Mouse (Mus musculus) liver, embryonic 16.5 days (tissue): ENCODE results near the gene Omd. TPM values are rescaled to one million over a fixed set of nuclear protein-coding genes. Genes with fewer than 3 reads are reported as not detected.

Experiments
- ATAC-seq: fragments of 200-750 bp; cut with Nextera tagmentation; 2 replicates; pipeline ENCODE4 v1.8.0; 2017; ENCODE audit warnings: low read depth, mild to moderate bottlenecking, moderate number of reproducible peaks, moderate library complexity
- H3K27ac ChIP-seq: fragments of 300-500 bp; sonication (generic); 2 replicates; pipeline ENCODE4 v1.5.1; 2014; ENCODE audit warnings: mild to moderate bottlenecking, low read length
- H3K27me3 ChIP-seq: fragments of 300-500 bp; sonication (generic); 2 replicates; pipeline ENCODE4 v1.6.1; 2014; ENCODE audit warnings: low read depth, low read length, mixed read lengths; ENCODE audit not compliant: control insufficient read depth, insufficient read depth
- H3K36me3 ChIP-seq: fragments of 300-500 bp; sonication (generic); 2 replicates; pipeline ENCODE4 v1.6.1; 2014; ENCODE audit warnings: mild to moderate bottlenecking; ENCODE audit not compliant: control insufficient read depth, insufficient read depth
- H3K4me1 ChIP-seq: fragments of 300-500 bp; sonication (generic); 2 replicates; pipeline ENCODE4 v1.6.1; 2014; ENCODE audit warnings: low read depth, low read length, mixed read lengths; ENCODE audit not compliant: control insufficient read depth
- H3K4me2 ChIP-seq: fragments of 300-500 bp; sonication (generic); 2 replicates; pipeline ENCODE4 v1.6.1; 2014; ENCODE audit warnings: low read depth, low read length, mixed read lengths
- H3K4me3 ChIP-seq: fragments of 300-500 bp; sonication (generic); 2 replicates; pipeline ENCODE4 v1.5.1; 2014; ENCODE audit warnings: low read depth, mild to moderate bottlenecking, low read length
- H3K9ac ChIP-seq: fragments of 300-500 bp; sonication (generic); 2 replicates; pipeline ENCODE4 v1.6.1; 2014; ENCODE audit warnings: low read depth, low read length
- H3K9me3 ChIP-seq: fragments of 300-500 bp; sonication (generic); replicated peaks from 2 replicates; pipeline ENCODE4 v1.6.1; 2016; ENCODE audit warnings: low read length; ENCODE audit not compliant: control insufficient read depth
- WGBS: fragments of 180-500 bp; shearing (Covaris S2); extraction: QIAGEN DNeasy Blood & Tissue Kit; methylation state at CpG from one replicate; pipeline ENCODE4 v1.1.7; 2014; ENCODE audit not compliant: insufficient replicate concordance; 5-methylcytosine and 5-hydroxymethylcytosine counted together
- polyA plus RNA-seq: library from polyadenylated mRNA; unstranded; fragments of >200 nt; fragmentation: Nextera tagmentation; extraction: Ambion mirVana; gene quantifications from 2 replicates; pipeline ENCODE4 v1.2.1, GENCODE M21; 2015

The Omd gene
- polyA plus RNA-seq = 0.39 and 0.67 TPM in 2 replicates

GRCm38 (mm10) chr13:49581541-49582530, at the start of gene Omd:
Gene Omd (plus strand): TSS chr13:49582462.
- no peak within 1 kb of the TSS for H3K4me3 ChIP-seq
- H3K9ac ChIP-seq = no peak within 1 kb of the TSS
- no peaks in the 10 kb centered on the region for H3K27me3 ChIP-seq
- H3K27ac ChIP-seq = no peak within 1 kb of the TSS
- H3K4me2 ChIP-seq = no peak within 1 kb of the TSS
- no peaks in the 10 kb centered on the region for H3K4me1 ChIP-seq
- ATAC-seq = no peak
- H3K36me3 ChIP-seq = no peaks in the 10 kb centered on the region
- no peaks in the 10 kb centered on the region for H3K9me3 ChIP-seq
- WGBS = 67% methylated on average over 8 of the region's 8 CpGs

- no peak overlapping the region for H3K9ac ChIP-seq
- WGBS = 68% methylated on average over 1 of the region's 1 CpGs
- H3K4me3 ChIP-seq = no peak overlapping the region
- H3K4me2 ChIP-seq = no peak overlapping the region
- ATAC-seq = no peak
- no peaks in the 10 kb centered on the region for H3K36me3 ChIP-seq
- H3K27me3 ChIP-seq = no peaks in the 10 kb centered on the region
- no peaks in the 10 kb centered on the region for H3K9me3 ChIP-seq
- no peak overlapping the region for H3K27ac ChIP-seq
- no peaks in the 10 kb centered on the region for H3K4me1 ChIP-seq
Measured at GRCm38 (mm10) chr13:49536946-49537345, 45.3 kb upstream of the Omd start.

DNA sequence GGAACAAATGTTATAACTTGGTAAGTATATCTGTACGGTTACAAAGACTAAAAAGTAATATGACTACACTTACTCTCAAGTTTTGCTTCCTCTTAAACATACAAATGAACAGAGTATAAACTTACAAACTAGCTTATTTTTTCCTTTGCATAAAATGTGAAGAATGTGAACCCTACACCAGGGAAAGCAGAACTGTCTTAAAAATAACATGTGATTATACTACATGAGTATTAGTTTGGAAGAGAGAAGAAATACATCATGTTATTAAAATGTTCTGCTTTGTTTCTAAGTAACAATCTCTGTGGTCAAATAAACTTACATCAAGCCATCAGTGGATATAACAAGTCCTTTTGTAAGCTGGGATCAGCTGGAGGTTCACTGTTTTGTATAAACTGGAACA, 43.6 kb upstream of the Omd start:
- ATAC-seq = no peak
- H3K4me3 ChIP-seq = no peak overlapping the region
- H3K36me3 ChIP-seq = no peaks in the 10 kb centered on the region
- no peak overlapping the region for H3K9ac ChIP-seq
- no peak overlapping the region for H3K27ac ChIP-seq
- H3K4me1 ChIP-seq = no peaks in the 10 kb centered on the region
- H3K27me3 ChIP-seq = no peaks in the 10 kb centered on the region
- WGBS = 69% methylated on average over 1 of the region's 1 CpGs
- H3K4me2 ChIP-seq = no peak overlapping the region
- no peaks in the 10 kb centered on the region for H3K9me3 ChIP-seq

GRCm38 (mm10) chr13:49544279-49544678, 38.0 kb upstream of the Omd start, which contains the start of gene Aspn:
Gene Aspn (plus strand): TSS chr13:49544443.
- Histone ChIP-seq H3K4me1 (no peaks in the 10 kb centered on the region), H3K9me3 (no peaks in the 10 kb centered on the region), H3K4me2 (no peak within 1 kb of the TSS), H3K4me3 (no peak within 1 kb of the TSS), H3K27me3 (no peaks in the 10 kb centered on the region), H3K36me3 (no peaks in the 10 kb centered on the region), H3K27ac (no peak within 1 kb of the TSS), H3K9ac (no peak within 1 kb of the TSS)
- WGBS = 74% methylated on average over 3 of the region's 3 CpGs
- ATAC-seq = no peak

DNA sequence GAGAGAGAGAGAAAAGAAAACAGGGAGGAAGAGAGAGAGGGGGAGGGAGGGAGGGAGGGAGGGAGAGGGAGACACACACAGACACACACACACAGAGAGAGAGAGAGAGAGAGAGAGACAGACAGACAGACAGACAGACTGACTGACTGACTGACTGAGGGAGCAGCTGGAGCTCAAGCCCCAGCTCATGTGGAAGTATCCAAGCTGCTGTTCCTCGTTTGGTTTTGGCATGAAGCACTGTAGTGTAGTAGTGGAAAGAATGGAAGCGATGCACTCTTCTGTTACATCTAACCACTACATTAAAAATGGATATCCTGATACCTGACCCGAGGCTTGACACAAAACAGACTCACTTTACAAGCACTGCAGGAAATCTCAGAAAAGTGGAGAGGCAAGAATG, 36.6 kb upstream of the Omd start:
- Histone ChIP-seq H3K36me3 (no peaks in the 10 kb centered on the region), H3K4me2 (no peak overlapping the region), H3K9me3 (no peaks in the 10 kb centered on the region), H3K4me1 (no peaks in the 10 kb centered on the region), H3K27me3 (no peaks in the 10 kb centered on the region), H3K4me3 (no peak overlapping the region), H3K9ac (no peak overlapping the region), H3K27ac (no peak overlapping the region)
- no peak for ATAC-seq
- WGBS = 48% methylated on average over 3 of the region's 3 CpGs

GRCm38 (mm10) chr13:49546517-49546916, 35.7 kb upstream of the Omd start:
- Histone ChIP-seq H3K4me3 (no peak overlapping the region), H3K9me3 (no peaks in the 10 kb centered on the region), H3K36me3 (no peaks in the 10 kb centered on the region), H3K27ac (no peak overlapping the region), H3K27me3 (no peaks in the 10 kb centered on the region), H3K4me2 (no peak overlapping the region), H3K9ac (no peak overlapping the region), H3K4me1 (no peaks in the 10 kb centered on the region)
- 71% methylated on average over 1 of the region's 1 CpGs for WGBS
- no peak for ATAC-seq

DNA sequence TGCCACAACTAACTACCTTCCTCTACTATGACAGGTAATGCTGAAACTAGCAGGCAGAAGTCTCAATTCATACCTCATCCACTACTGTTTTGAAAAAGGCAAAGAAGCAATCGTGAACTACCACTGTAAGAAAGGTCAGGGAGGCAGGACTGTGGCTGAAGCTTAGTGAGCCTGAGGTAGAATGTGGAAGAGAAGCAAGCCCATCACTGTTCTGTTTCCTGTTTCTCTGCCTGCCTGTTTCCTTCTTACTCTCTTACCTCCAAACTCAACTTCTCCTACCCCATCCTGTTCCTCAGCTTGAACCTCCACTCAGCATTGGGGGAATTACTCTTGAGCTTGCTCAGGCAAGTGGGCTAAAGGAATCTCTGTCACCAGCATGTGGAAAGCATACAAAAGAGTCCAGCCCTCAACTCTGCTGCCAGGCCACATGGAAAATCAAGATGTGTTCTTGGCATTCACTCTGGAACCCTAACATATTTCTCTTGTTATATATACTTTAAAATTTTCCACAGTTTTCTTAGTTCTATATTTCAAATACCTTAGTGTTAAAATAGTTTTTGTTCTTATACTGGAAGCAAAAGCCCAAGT, 34.6 kb upstream of the Omd start:
- no peaks in the 10 kb centered on the region for H3K36me3 ChIP-seq
- H3K27me3 ChIP-seq = no peaks in the 10 kb centered on the region
- H3K4me2 ChIP-seq = no peak overlapping the region
- WGBS = 64% methylated on average over 1 of the region's 1 CpGs
- no peaks in the 10 kb centered on the region for H3K9me3 ChIP-seq
- no peaks in the 10 kb centered on the region for H3K4me1 ChIP-seq
- ATAC-seq = no peak
- no peak overlapping the region for H3K27ac ChIP-seq
- no peak overlapping the region for H3K9ac ChIP-seq
- no peak overlapping the region for H3K4me3 ChIP-seq

GRCm38 (mm10) chr13:49549616-49550015, 32.6 kb upstream of the Omd start:
- Histone ChIP-seq H3K4me2 (no peak overlapping the region), H3K27ac (no peak overlapping the region), H3K4me1 (no peaks in the 10 kb centered on the region), H3K36me3 (no peaks in the 10 kb centered on the region), H3K4me3 (no peak overlapping the region), H3K27me3 (no peaks in the 10 kb centered on the region), H3K9ac (no peak overlapping the region), H3K9me3 (no peaks in the 10 kb centered on the region)
- 80% methylated on average over 3 of the region's 3 CpGs for WGBS
- no peak for ATAC-seq

GRCm38 (mm10) chr13:49554519-49554918, 27.7 kb upstream of the Omd start:
- no peak overlapping the region for H3K9ac ChIP-seq
- 81% methylated on average over 5 of the region's 5 CpGs for WGBS
- no peak for ATAC-seq
- no peaks in the 10 kb centered on the region for H3K4me1 ChIP-seq
- H3K4me3 ChIP-seq = no peak overlapping the region
- no peaks in the 10 kb centered on the region for H3K27me3 ChIP-seq
- H3K27ac ChIP-seq = no peak overlapping the region
- no peaks in the 10 kb centered on the region for H3K9me3 ChIP-seq
- no peaks in the 10 kb centered on the region for H3K36me3 ChIP-seq
- H3K4me2 ChIP-seq = no peak overlapping the region
